Mouse (Mus musculus): ENCODE measurements at regions not wholly inside any gene's neighbourhood (a gene's known extent, or its start where the extent isn't known, plus 50 kb on each side); places are given as distances from the start of the nearest gene placed in this dataset.

GRCm38 (mm10) chr2:78311766-78312491 lies 365.8 kb upstream of the Cwc22 start:
- no peak overlapping the region for H3K4me3 ChIP-seq (ENCODE audit: insufficient read depth in 1 of 2, low read depth in 1 of 2, low read length in 2 of 2, poor library complexity in 1 of 2, severe bottlenecking in 1 of 2)
- H3K27ac ChIP-seq (ENCODE audit: insufficient read depth, low read depth, low read length, poor library complexity, severe bottlenecking), result no peak overlapping the region
- in situ Hi-C loops (cut with MboI; ENCODE audit: low sequenced_read_pairs in 2 of 2, unreplicated experiment in 2 of 2), result no loop called here
- H3K9ac ChIP-seq (ENCODE audit: insufficient read depth, low read depth, low read length, poor library complexity, severe bottlenecking), result no peak overlapping the region
- H3K9me3 ChIP-seq (ENCODE audit: control insufficient read depth, insufficient read depth, low read depth, low read length), result 0 out of 2 replicates have a peak, but pooled peaks cover 2% of the 10 kb centered on the region
- no peaks in the 10 kb centered on the region for H3K36me3 ChIP-seq (ENCODE audit: control insufficient read depth, insufficient read depth, low read length, poor library complexity, severe bottlenecking)
- no peak for DNase-seq (ENCODE audit: low read depth, low spot score)
- H3K4me1 ChIP-seq (ENCODE audit: control insufficient read depth in 2 of 2, insufficient read depth in 2 of 2, low read length in 2 of 2, poor library complexity in 1 of 2), result no peaks in the 10 kb centered on the region
- TF ChIP-seq ZNF384 (IDR thresholded peaks at IDR 0.05; ENCODE audit: low read depth, low read length) (no peak), MAFK (IDR thresholded peaks at IDR 0.05; ENCODE audit: insufficient read depth, low read depth, low read length) (no peak), ZC3H11A (IDR thresholded peaks at IDR 0.05; ENCODE audit: borderline replicate concordance, low read depth, low read length) (no peak), HCFC1 (IDR thresholded peaks at IDR 0.05; ENCODE audit: borderline replicate concordance, insufficient read depth, low read length) (no peak), CHD2 (IDR thresholded peaks at IDR 0.05; ENCODE audit: low read depth, low read length) (no peak)

GRCm38 (mm10) chr2:78309361-78309760 lies 363.2 kb upstream of the Cwc22 start:
- peak; percentile 31 for DNase-seq (ENCODE audit: low read depth, low spot score)
- no peaks in the 10 kb centered on the region for H3K4me1 ChIP-seq (ENCODE audit: control insufficient read depth in 2 of 2, insufficient read depth in 2 of 2, low read length in 2 of 2, poor library complexity in 1 of 2)
- in situ Hi-C loops (cut with MboI; ENCODE audit: low sequenced_read_pairs in 2 of 2, unreplicated experiment in 2 of 2), result no loop called here

GRCm38 (mm10) chr2:78306897-78307296 lies 360.7 kb upstream of the Cwc22 start:
- no peak overlapping the region for H3K4me3 ChIP-seq (ENCODE audit: insufficient read depth in 1 of 2, low read depth in 1 of 2, low read length in 2 of 2, poor library complexity in 1 of 2, severe bottlenecking in 1 of 2)
- in situ Hi-C loops (cut with MboI; ENCODE audit: low sequenced_read_pairs in 2 of 2, unreplicated experiment in 2 of 2), result no loop called here
- DNase-seq (ENCODE audit: low read depth, low spot score), result no peak

More at GRCm38 (mm10) chr2:78309361-78309760, 363.2 kb upstream of the Cwc22 start:
- H3K4me3 ChIP-seq (ENCODE audit: insufficient read depth in 1 of 2, low read depth in 1 of 2, low read length in 2 of 2, poor library complexity in 1 of 2, severe bottlenecking in 1 of 2), result no peak overlapping the region
- H3K36me3 ChIP-seq (ENCODE audit: control insufficient read depth, insufficient read depth, low read length, poor library complexity, severe bottlenecking), result no peaks in the 10 kb centered on the region
- H3K27ac ChIP-seq (ENCODE audit: insufficient read depth, low read depth, low read length, poor library complexity, severe bottlenecking), result no peak overlapping the region
- H3K9ac ChIP-seq (ENCODE audit: insufficient read depth, low read depth, low read length, poor library complexity, severe bottlenecking), result no peak overlapping the region
- TF ChIP-seq CHD2 (IDR thresholded peaks at IDR 0.05; ENCODE audit: low read depth, low read length) (no peak), HCFC1 (IDR thresholded peaks at IDR 0.05; ENCODE audit: borderline replicate concordance, insufficient read depth, low read length) (no peak), ZNF384 (IDR thresholded peaks at IDR 0.05; ENCODE audit: low read depth, low read length) (no peak), MAFK (IDR thresholded peaks at IDR 0.05; ENCODE audit: insufficient read depth, low read depth, low read length) (no peak), ZC3H11A (IDR thresholded peaks at IDR 0.05; ENCODE audit: borderline replicate concordance, low read depth, low read length) (no peak)
- H3K9me3 ChIP-seq (ENCODE audit: control insufficient read depth, insufficient read depth, low read depth, low read length), result no peaks in the 10 kb centered on the region

GRCm38 (mm10) chr2:78291665-78292064 lies 345.5 kb upstream of the Cwc22 start:
- no peak for DNase-seq (ENCODE audit: low read depth, low spot score)
- Histone ChIP-seq H3K9ac (ENCODE audit: insufficient read depth, low read depth, low read length, poor library complexity, severe bottlenecking) (no peak overlapping the region), H3K36me3 (ENCODE audit: control insufficient read depth, insufficient read depth, low read length, poor library complexity, severe bottlenecking) (no peaks in the 10 kb centered on the region), H3K4me1 (ENCODE audit: control insufficient read depth in 2 of 2, insufficient read depth in 2 of 2, low read length in 2 of 2, poor library complexity in 1 of 2) (no peaks in the 10 kb centered on the region), H3K27ac (ENCODE audit: insufficient read depth, low read depth, low read length, poor library complexity, severe bottlenecking) (no peak overlapping the region), H3K4me3 (ENCODE audit: insufficient read depth in 1 of 2, low read depth in 1 of 2, low read length in 2 of 2, poor library complexity in 1 of 2, severe bottlenecking in 1 of 2) (no peak overlapping the region), H3K9me3 (ENCODE audit: control insufficient read depth, insufficient read depth, low read depth, low read length) (no peaks in the 10 kb centered on the region)
- in situ Hi-C loops (cut with MboI; ENCODE audit: low sequenced_read_pairs in 2 of 2, unreplicated experiment in 2 of 2), result no loop called here
- TF ChIP-seq HCFC1 (IDR thresholded peaks at IDR 0.05; ENCODE audit: borderline replicate concordance, insufficient read depth, low read length) (no peak), ZNF384 (IDR thresholded peaks at IDR 0.05; ENCODE audit: low read depth, low read length) (no peak), MAFK (IDR thresholded peaks at IDR 0.05; ENCODE audit: insufficient read depth, low read depth, low read length) (no peak)

More at GRCm38 (mm10) chr2:78306897-78307296, 360.7 kb upstream of the Cwc22 start:
- no peak for TF ChIP-seq ZC3H11A (IDR thresholded peaks at IDR 0.05; ENCODE audit: borderline replicate concordance, low read depth, low read length)
- no peak for TF ChIP-seq HCFC1 (IDR thresholded peaks at IDR 0.05; ENCODE audit: borderline replicate concordance, insufficient read depth, low read length)
- no peak for TF ChIP-seq CHD2 (IDR thresholded peaks at IDR 0.05; ENCODE audit: low read depth, low read length)
- no peak for TF ChIP-seq ZNF384 (IDR thresholded peaks at IDR 0.05; ENCODE audit: low read depth, low read length)
- no peak for TF ChIP-seq MAFK (IDR thresholded peaks at IDR 0.05; ENCODE audit: insufficient read depth, low read depth, low read length)
- no peak overlapping the region for H3K9ac ChIP-seq (ENCODE audit: insufficient read depth, low read depth, low read length, poor library complexity, severe bottlenecking)
- no peaks in the 10 kb centered on the region for H3K36me3 ChIP-seq (ENCODE audit: control insufficient read depth, insufficient read depth, low read length, poor library complexity, severe bottlenecking)
- no peaks in the 10 kb centered on the region for H3K9me3 ChIP-seq (ENCODE audit: control insufficient read depth, insufficient read depth, low read depth, low read length)
- H3K27ac ChIP-seq (ENCODE audit: insufficient read depth, low read depth, low read length, poor library complexity, severe bottlenecking), result no peak overlapping the region
- H3K4me1 ChIP-seq (ENCODE audit: control insufficient read depth in 2 of 2, insufficient read depth in 2 of 2, low read length in 2 of 2, poor library complexity in 1 of 2), result no peaks in the 10 kb centered on the region
